8 mouse cellular contexts compared by ENCODE assay signal in the genomic region with DNA sequence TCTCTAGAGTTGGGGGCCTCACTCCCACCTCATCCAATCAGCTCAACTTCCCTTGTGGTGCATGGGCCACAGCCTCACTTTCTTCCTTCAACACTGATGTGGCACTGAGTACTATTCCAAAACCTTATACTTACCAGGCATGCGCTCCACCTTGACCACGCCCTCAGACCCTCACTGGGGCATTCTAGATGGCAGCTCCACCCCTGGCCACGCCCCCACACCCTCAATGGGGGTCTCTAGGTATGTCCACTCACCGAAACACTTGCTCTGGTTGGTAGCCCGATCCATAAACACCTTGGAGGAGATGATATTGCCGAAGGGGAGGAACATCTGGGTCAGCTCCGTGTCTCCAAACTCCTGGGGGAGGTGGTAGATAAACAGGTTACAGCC. TPM values are rescaled to one million over a fixed set of nuclear protein-coding genes. Genes with fewer than 3 reads are reported as not detected.
A peak's percentile ranks its signal among the peaks of the same experiment; 100 is the strongest.
DNase-seq lines count a peak whose midpoint lies in the region; ATAC-seq and TF ChIP-seq lines count a peak whose summit lies in the region.
"Had no signal": no experiment of that assay in that cellular context is flagged by ENCODE, and none has a peak within 500 bp of the region (broad histone marks: within the 10 kb centered on the region; RNA-seq: fewer than 3 reads in every experiment).

No protein-coding gene starts in this region.

- WGBS in kidney, embryonic 16.5 days: 39% methylated on average over 7 of the region's 7 CpGs
- WGBS in kidney, adult 2 months: 35% methylated on average over 7 of the region's 7 CpGs
- WGBS in limb, embryonic 13.5 days: 37% methylated on average over 7 of the region's 7 CpGs

- no peak for DNase-seq in kidney, adult 2 months
- DNase-seq in ovary, postnatal 36 days (ENCODE audit: low spot score): peak; percentile 2
- DNase-seq in ovary, adult 18-20 months (ENCODE audit: low spot score): no peak
- peak; percentile 31 for DNase-seq in testis, postnatal 14 days (ENCODE audit: low spot score)

- no peak overlapping the region for H3K9ac ChIP-seq in kidney, embryonic 16.5 days (replicated peaks; ENCODE audit: low read length)
- no peak overlapping the region for H3K9ac ChIP-seq in limb, embryonic 13.5 days
- H3K9ac ChIP-seq: midbrain, embryonic 12.5 days had no signal

- H3K4me1 ChIP-seq in kidney, embryonic 16.5 days (ENCODE audit: insufficient read depth, low read length): peaks cover 13% of the 10 kb centered on the region
- no peaks in the 10 kb centered on the region for H3K4me1 ChIP-seq in kidney, adult 2 months (ENCODE audit: control insufficient read depth, insufficient read depth, low read length)
- peaks cover 14% of the 10 kb centered on the region for H3K4me1 ChIP-seq in limb, embryonic 13.5 days

- no peaks in the 10 kb centered on the region for H3K9me3 ChIP-seq in kidney, embryonic 16.5 days (ENCODE audit: low read length)
- no peaks in the 10 kb centered on the region for H3K9me3 ChIP-seq in limb, embryonic 13.5 days
- H3K9me3 ChIP-seq: midbrain, embryonic 12.5 days had no signal

- TF ChIP-seq CTCF in kidney, adult 2 months (conservative IDR thresholded peaks at IDR 0.05; ENCODE audit: insufficient read depth, insufficient read length, low read depth, low read length): no peak

- no peaks in the 10 kb centered on the region for H3K36me3 ChIP-seq in kidney, embryonic 16.5 days (ENCODE audit: insufficient read depth, low read length)
- H3K36me3 ChIP-seq in kidney, adult 2 months (ENCODE audit: control insufficient read depth, insufficient read depth, low read length): no peaks in the 10 kb centered on the region
- H3K36me3 ChIP-seq in limb, embryonic 13.5 days: no peaks in the 10 kb centered on the region

- ATAC-seq in kidney, embryonic 16.5 days (ENCODE audit: low FRiP score, low TSS enrichment): no peak
- ATAC-seq in limb, embryonic 13.5 days (ENCODE audit: low FRiP score, low read depth): no peak
- no peak for ATAC-seq in cerebellum, adult (ENCODE audit: insufficient number of reproducible peaks, low FRiP score, low TSS enrichment)

- H3K27ac ChIP-seq in kidney, embryonic 16.5 days (ENCODE audit: low read length): no peak overlapping the region
- no peak overlapping the region for H3K27ac ChIP-seq in kidney, adult 2 months (ENCODE audit: insufficient read depth, low read depth, low read length)
- H3K27ac ChIP-seq in limb, embryonic 13.5 days: no peak overlapping the region
- H3K27ac ChIP-seq: midbrain, embryonic 12.5 days had no signal

- no peak for TF ChIP-seq POLR2A in kidney, adult 2 months (IDR thresholded peaks at IDR 0.05; ENCODE audit: low read depth, low read length)

- no peak overlapping the region for H3K4me2 ChIP-seq in kidney, embryonic 16.5 days (replicated peaks; ENCODE audit: low read depth, low read length)
- no peak overlapping the region for H3K4me2 ChIP-seq in limb, embryonic 13.5 days (replicated peaks)
- H3K4me2 ChIP-seq: midbrain, embryonic 12.5 days had no signal

- H3K27me3 ChIP-seq in kidney, embryonic 16.5 days (ENCODE audit: insufficient read depth, low read length): peaks cover 78% of the 10 kb centered on the region
- no peaks in the 10 kb centered on the region for H3K27me3 ChIP-seq in kidney, adult 2 months (replicated peaks; ENCODE audit: control insufficient read depth, insufficient read depth, low read length)
- H3K27me3 ChIP-seq in limb, embryonic 13.5 days: peaks cover 100% of the 10 kb centered on the region

- H3K4me3 ChIP-seq in kidney, embryonic 16.5 days (ENCODE audit: low read length): 0 out of 2 replicates have a peak overlapping the region, but pooled peaks have one; percentile 18
- no peak overlapping the region for H3K4me3 ChIP-seq in kidney, adult 2 months (ENCODE audit: insufficient read depth, low read depth, low read length)
- peak overlapping the region; percentile 8; the same call in 1 of the 2 replicates for H3K4me3 ChIP-seq in limb, embryonic 13.5 days
- H3K4me3 ChIP-seq: midbrain, embryonic 12.5 days had no signal

RNA-seq across cellular contexts. Expression of gene Nfic, which starts 7.0 kb away (rescaled TPM):
- 87.8 and 92.0 TPM in 2 replicates for polyA plus RNA-seq in kidney, embryonic 16.5 days (2015; fragmentation: Nextera tagmentation; extraction: Ambion mirVana)
- polyA plus RNA-seq in kidney, adult 2 months (2012; rRNA removed): 64.7 and 82.5 TPM in 2 replicates
- 77.2 and 82.8 TPM in 2 replicates for polyA plus RNA-seq in limb, embryonic 13.5 days (2015; fragmentation: Nextera tagmentation; extraction: Ambion mirVana)

RNA-seq across cellular contexts. Expression of gene Celf5, which starts 20.1 kb away (rescaled TPM):
- polyA plus RNA-seq in kidney, embryonic 16.5 days (2015; fragmentation: Nextera tagmentation; extraction: Ambion mirVana): 0.29 and 0.67 TPM in 2 replicates
- polyA plus RNA-seq in kidney, adult 2 months (2012; rRNA removed): 0.18 and 0.27 TPM in 2 replicates
- polyA plus RNA-seq in limb, embryonic 13.5 days (2015; fragmentation: Nextera tagmentation; extraction: Ambion mirVana): 1.6 TPM in 2 replicates

RNA-seq across cellular contexts. Expression of gene Ncln, which starts 33.8 kb away (rescaled TPM):
- 107 and 112 TPM in 2 replicates for polyA plus RNA-seq in kidney, embryonic 16.5 days (2015; fragmentation: Nextera tagmentation; extraction: Ambion mirVana)
- polyA plus RNA-seq in kidney, adult 2 months (2012; rRNA removed): 148 and 190 TPM in 2 replicates
- polyA plus RNA-seq in limb, embryonic 13.5 days (2015; fragmentation: Nextera tagmentation; extraction: Ambion mirVana): 98.0 and 102 TPM in 2 replicates

RNA-seq across cellular contexts. Expression of gene S1pr4, which starts 37.5 kb away (rescaled TPM):
- polyA plus RNA-seq in kidney, embryonic 16.5 days (2015; fragmentation: Nextera tagmentation; extraction: Ambion mirVana): 1.5 and 1.7 TPM in 2 replicates
- 2.3 and 4.9 TPM in 2 replicates for polyA plus RNA-seq in kidney, adult 2 months (2012; rRNA removed)
- polyA plus RNA-seq in limb, embryonic 13.5 days (2015; fragmentation: Nextera tagmentation; extraction: Ambion mirVana): 0.28 and 0.53 TPM in 2 replicates

Comparison
In these comparisons a context has a peak if more than half of its experiments do, and no peak if none do; other contexts are left out.
1. DNase-seq: peak in ovary, postnatal 36 days (single experiment) and testis, postnatal 14 days (single experiment); none in kidney, adult 2 months (single experiment) and ovary, adult 18-20 months (single experiment).